Mouse (Mus musculus) brain, adult 2 months (tissue): ENCODE measurements around the gene Fam234b.

Source experiments
- DNase-seq: peaks from one replicate; pipeline ENCODE4 v3.0.0; 2011; ENCODE audit warnings: low read depth, low spot score

Fam234b gene

GRCm38 (mm10) chr6:135267221-135267620 is 69.4 kb downstream of the Fam234b start:
- no peak for DNase-seq

- DNase-seq, result no peak
These were observed 70.6 kb downstream of the Fam234b start for GRCm38 (mm10) chr6:135268392-135268791.

- DNase-seq, result no peak
These were observed 71.8 kb downstream of the Fam234b start for GRCm38 (mm10) chr6:135269626-135270025.

- DNase-seq, result no peak
These were observed 74.0 kb downstream of the Fam234b start for GRCm38 (mm10) chr6:135271761-135272160.

- DNase-seq, result no peak
These were observed 75.3 kb downstream of the Fam234b start for GRCm38 (mm10) chr6:135273066-135273465.

GRCm38 (mm10) chr6:135275231-135275630 is 77.5 kb downstream of the Fam234b start:
- DNase-seq, result no peak

- no peak for DNase-seq
These were observed 78.9 kb downstream of the Fam234b start for GRCm38 (mm10) chr6:135276474-135277295.

- no peak for DNase-seq
These were observed 80.5 kb downstream of the Fam234b start for GRCm38 (mm10) chr6:135278302-135278701.

GRCm38 (mm10) chr6:135279286-135279685 is 81.5 kb downstream of the Fam234b start:
- DNase-seq, result no peak

GRCm38 (mm10) chr6:135279856-135280255 is 82.1 kb downstream of the Fam234b start:
- DNase-seq, result no peak

GRCm38 (mm10) chr6:135292391-135292790 is 94.6 kb downstream of the Fam234b start:
- DNase-seq, result no peak

- DNase-seq, result no peak
These were observed 96.4 kb downstream of the Fam234b start for GRCm38 (mm10) chr6:135294150-135294549.
